Mouse (Mus musculus): ENCODE data around the gene Aqp1. TPM values are rescaled to one million over a fixed set of nuclear protein-coding genes. Genes with fewer than 3 reads are reported as not detected.

Aqp1 gene
- total RNA-seq, 2 experiments from 2014 or later = 0.37 to 0.40 TPM

GRCm38 (mm10) chr6:55331315-55331714 lies 4.9 kb upstream of the Aqp1 start:
- DNase-seq (ENCODE audit: low spot score in 2 of 2) = no peak

GRCm38 (mm10) chr6:55332100-55332772 lies 4.0 kb upstream of the Aqp1 start:
- DNase-seq (ENCODE audit: low spot score in 2 of 2) = no peak

GRCm38 (mm10) chr6:55332773-55333109 lies 3.5 kb upstream of the Aqp1 start:
- no peak for DNase-seq (ENCODE audit: low spot score in 2 of 2)

GRCm38 (mm10) chr6:55337242-55337641 lies 1.0 kb downstream of the Aqp1 start:
- no peak for DNase-seq (ENCODE audit: low spot score in 2 of 2)

- no peak for DNase-seq (ENCODE audit: low spot score in 2 of 2)
Measured at GRCm38 (mm10) chr6:55338077-55338476, 1.8 kb downstream of the Aqp1 start.

- no peak for DNase-seq (ENCODE audit: low spot score in 2 of 2)
Measured at GRCm38 (mm10) chr6:55338934-55339825, 2.9 kb downstream of the Aqp1 start.

GRCm38 (mm10) chr6:55341688-55342087 lies 5.5 kb downstream of the Aqp1 start:
- no peak for DNase-seq (ENCODE audit: low spot score in 2 of 2)

GRCm38 (mm10) chr6:55342328-55342727 lies 6.1 kb downstream of the Aqp1 start:
- no peak for DNase-seq (ENCODE audit: low spot score in 2 of 2)

- DNase-seq (ENCODE audit: low spot score in 2 of 2) = no peak
Measured at GRCm38 (mm10) chr6:55343446-55343845, 7.2 kb downstream of the Aqp1 start.

- peak in 1 of 2 experiments; percentile 27 for DNase-seq (ENCODE audit: low spot score in 2 of 2)
Measured at GRCm38 (mm10) chr6:55344291-55345016, 8.2 kb downstream of the Aqp1 start.

GRCm38 (mm10) chr6:55345264-55345663 lies 9.0 kb downstream of the Aqp1 start:
- DNase-seq (ENCODE audit: low spot score in 2 of 2) = no peak

GRCm38 (mm10) chr6:55346491-55346890 lies 10.3 kb downstream of the Aqp1 start:
- DNase-seq (ENCODE audit: low spot score in 2 of 2) = no peak

GRCm38 (mm10) chr6:55347711-55348571 lies 11.7 kb downstream of the Aqp1 start:
- DNase-seq (ENCODE audit: low spot score in 2 of 2) = no peak

- no peak for DNase-seq (ENCODE audit: low spot score in 2 of 2)
Measured at GRCm38 (mm10) chr6:55349231-55349630, 13.0 kb downstream of the Aqp1 start.

- no peak for DNase-seq (ENCODE audit: low spot score in 2 of 2)
Measured at GRCm38 (mm10) chr6:55350383-55350952, 14.2 kb downstream of the Aqp1 start.

GRCm38 (mm10) chr6:55351712-55352111 lies 15.5 kb downstream of the Aqp1 start:
- DNase-seq (ENCODE audit: low spot score in 2 of 2) = no peak

- DNase-seq (ENCODE audit: low spot score in 2 of 2) = no peak
Measured at GRCm38 (mm10) chr6:55353711-55354445, 17.6 kb downstream of the Aqp1 start.

- no peak for DNase-seq (ENCODE audit: low spot score in 2 of 2)
Measured at GRCm38 (mm10) chr6:55354456-55355117, 18.4 kb downstream of the Aqp1 start.

GRCm38 (mm10) chr6:55355575-55355974 lies 19.3 kb downstream of the Aqp1 start:
- DNase-seq (ENCODE audit: low spot score in 2 of 2) = no peak
